Mouse (Mus musculus) ES-Bruce4 (cell line): ENCODE measurements around the gene Rflna. TPM values are rescaled to one million over a fixed set of nuclear protein-coding genes. Genes with fewer than 3 reads are reported as not detected.

Experiments
- H3K27ac ChIP-seq: 2 replicates; pipeline ENCODE4 v1.5.1; 2012; ENCODE audit warnings: low read length, inconsistent platforms; ENCODE audit not compliant: insufficient read depth
- H3K27me3 ChIP-seq: 2 replicates; pipeline ENCODE4 v1.6.1; 2012; ENCODE audit warnings: mild to moderate bottlenecking, low read length, inconsistent platforms; ENCODE audit not compliant: control insufficient read depth, poor library complexity, insufficient read depth, severe bottlenecking
- H3K36me3 ChIP-seq: 2 replicates; pipeline ENCODE4 v1.6.1; 2012; ENCODE audit warnings: inconsistent platforms, mild to moderate bottlenecking, low read length, moderate library complexity; ENCODE audit not compliant: control insufficient read depth, poor library complexity, insufficient read depth, severe bottlenecking
- H3K4me1 ChIP-seq: one replicate; pipeline ENCODE4 v1.8.1; 2011; ENCODE audit warnings: low read length; ENCODE audit not compliant: control insufficient read depth, insufficient read depth
- H3K4me3 ChIP-seq: 2 replicates; pipeline ENCODE4 v1.5.1; 2011; ENCODE audit warnings: low read depth, mild to moderate bottlenecking, low read length
- H3K9ac ChIP-seq: 2 replicates; pipeline ENCODE4 v1.6.1; 2012; ENCODE audit warnings: low read depth, mild to moderate bottlenecking, inconsistent platforms; ENCODE audit not compliant: poor library complexity, severe bottlenecking
- H3K9me3 ChIP-seq: replicated peaks from 2 replicates; pipeline ENCODE4 v1.6.1; 2012; ENCODE audit warnings: mild to moderate bottlenecking, low read length, inconsistent platforms; ENCODE audit not compliant: control insufficient read depth, poor library complexity, insufficient read depth, severe bottlenecking
- CTCF ChIP-seq: IDR thresholded peaks from one replicate; pipeline ENCODE4 v1.8.1; 2011; ENCODE audit warnings: low read depth, low read length
- EP300 ChIP-seq: IDR thresholded peaks from 2 replicates; pipeline ENCODE4 v1.6.1; 2011; ENCODE audit warnings: low read depth, low read length; ENCODE audit not compliant: insufficient read depth
- POLR2A ChIP-seq: IDR thresholded peaks from one replicate; pipeline ENCODE4 v1.8.1; 2011; ENCODE audit warnings: low read length; ENCODE audit not compliant: insufficient read depth
- polyA plus RNA-seq: library from polyadenylated mRNA; stranded (reverse); fragments of >200 nt; gene quantifications from 2 replicates; pipeline ENCODE4 v1.2.4, GENCODE M21; 2011; ENCODE audit warnings: low read depth; ENCODE audit not compliant: missing spikeins, insufficient read depth, insufficient read length

Rflna gene
- polyA plus RNA-seq, 1 experiment = 2.0 TPM

DNA sequence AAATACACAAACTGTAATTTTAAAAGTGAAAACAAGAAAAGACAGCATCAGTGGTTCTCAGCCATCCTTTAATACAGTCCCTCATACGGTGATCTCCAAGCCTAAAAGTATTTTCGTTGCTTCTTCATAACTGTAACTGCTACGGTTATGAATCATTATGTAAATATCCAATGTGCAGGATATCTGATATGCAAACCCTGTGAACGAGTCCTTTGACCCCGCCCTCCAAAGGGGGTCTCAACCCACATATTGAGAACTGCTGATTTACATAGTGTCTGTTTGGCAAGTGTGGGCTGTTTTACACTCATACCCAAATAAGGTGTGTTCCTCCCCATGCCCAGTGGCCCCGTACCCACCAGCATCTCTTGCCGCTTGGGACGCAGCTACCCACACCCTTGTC lies 41.6 kb upstream of the Rflna start:
- H3K4me3 ChIP-seq = no peak overlapping the region
- TF ChIP-seq EP300 (no peak), CTCF (no peak), POLR2A (no peak)

GRCm38 (mm10) chr5:124962761-124963160 lies 40.3 kb upstream of the Rflna start:
- H3K9ac ChIP-seq = no peak overlapping the region
- TF ChIP-seq POLR2A = no peak
- TF ChIP-seq CTCF = no peak
- no peak for TF ChIP-seq EP300
- no peaks in the 10 kb centered on the region for H3K4me1 ChIP-seq
- H3K27ac ChIP-seq = no peak overlapping the region
- H3K36me3 ChIP-seq = no peaks in the 10 kb centered on the region
- no peaks in the 10 kb centered on the region for H3K27me3 ChIP-seq
- no peak overlapping the region for H3K4me3 ChIP-seq
- H3K9me3 ChIP-seq = no peaks in the 10 kb centered on the region

More for the DNA sequence above, 41.6 kb upstream of the Rflna start:
- Histone ChIP-seq H3K27ac (no peak overlapping the region), H3K27me3 (no peaks in the 10 kb centered on the region), H3K9ac (no peak overlapping the region), H3K9me3 (no peaks in the 10 kb centered on the region), H3K36me3 (no peaks in the 10 kb centered on the region), H3K4me1 (no peaks in the 10 kb centered on the region)

DNA sequence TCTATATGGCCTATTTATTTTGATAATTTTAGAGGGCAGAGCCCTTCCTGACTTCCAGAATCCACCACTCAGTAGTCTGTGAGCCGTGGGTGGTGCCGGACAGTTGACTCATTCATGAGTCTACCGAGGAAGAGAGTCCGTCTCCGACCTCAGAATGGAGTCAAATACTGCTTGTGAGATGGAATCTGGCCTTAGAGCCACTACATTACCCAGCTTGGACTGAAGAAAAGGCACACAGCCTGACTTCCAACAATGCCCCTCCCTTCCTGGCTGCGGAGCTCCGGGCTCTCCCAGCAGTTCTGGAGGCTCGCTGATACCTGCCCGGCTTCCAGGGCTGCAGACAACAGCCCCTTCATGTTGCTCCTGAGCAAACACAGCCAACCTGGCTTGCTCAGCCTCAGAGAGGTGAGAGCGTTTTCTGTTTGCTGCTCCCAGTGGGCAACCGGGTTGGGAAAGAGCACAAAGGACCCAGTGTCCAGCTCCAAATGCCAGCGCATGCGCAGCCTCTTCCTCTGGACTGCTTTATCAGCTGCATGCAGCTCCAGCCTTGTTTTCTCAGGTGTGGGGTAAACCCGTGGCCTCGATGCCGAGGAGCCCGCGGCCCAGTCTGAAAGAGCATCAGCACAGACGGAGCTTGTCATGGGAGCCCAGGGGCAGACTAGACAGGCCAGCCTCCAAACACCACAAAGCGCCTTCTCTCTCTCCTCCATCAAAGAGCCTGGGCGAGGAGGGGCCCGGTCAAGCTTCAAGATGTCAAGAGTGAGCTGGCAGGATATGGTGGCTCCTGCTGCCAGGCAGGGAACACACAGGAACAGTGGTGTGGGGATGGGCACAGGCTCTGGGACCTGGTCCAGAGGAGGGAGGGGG lies 39.0 kb upstream of the Rflna start:
- TF ChIP-seq CTCF = no peak
- TF ChIP-seq EP300 = no peak
- TF ChIP-seq POLR2A = no peak
- no peak overlapping the region for H3K27ac ChIP-seq
- no peaks in the 10 kb centered on the region for H3K27me3 ChIP-seq
- H3K9me3 ChIP-seq = no peaks in the 10 kb centered on the region
- no peak overlapping the region for H3K4me3 ChIP-seq
- no peaks in the 10 kb centered on the region for H3K4me1 ChIP-seq
- no peak overlapping the region for H3K9ac ChIP-seq
- no peaks in the 10 kb centered on the region for H3K36me3 ChIP-seq

DNA sequence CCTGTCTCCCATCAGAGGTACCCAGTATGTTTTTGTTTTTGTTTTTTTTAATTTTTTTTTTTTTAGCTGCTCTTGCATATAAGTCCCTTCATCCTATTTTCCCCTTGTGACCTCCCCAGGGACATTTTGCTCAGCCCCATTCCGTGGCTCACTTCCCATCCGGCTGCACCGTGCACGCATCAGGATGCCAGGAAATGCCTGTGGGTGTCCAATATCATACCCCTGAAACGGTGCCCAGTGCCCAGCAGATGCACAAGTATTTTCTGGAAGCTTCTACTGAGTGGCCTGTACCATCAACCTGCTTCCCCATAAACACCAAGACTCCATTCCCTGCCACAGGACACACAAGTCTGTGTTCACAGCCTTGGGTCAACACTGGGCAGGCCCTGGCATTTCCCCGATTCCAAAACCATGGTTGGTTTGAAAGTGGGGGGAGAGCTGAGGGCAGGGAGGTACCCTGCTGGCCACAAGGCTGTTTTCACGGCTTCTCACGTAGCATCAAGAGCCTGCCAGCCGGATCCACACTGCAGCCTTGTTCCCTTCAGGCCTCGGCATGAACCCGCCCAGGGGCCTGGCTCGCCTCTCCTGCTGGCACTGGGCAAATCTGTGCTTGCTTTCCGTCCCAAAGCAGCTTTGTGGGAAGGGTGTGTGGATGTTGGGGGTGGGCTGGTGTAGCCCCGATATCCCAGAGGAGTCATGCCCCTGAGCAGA lies 36.2 kb upstream of the Rflna start:
- Histone ChIP-seq H3K4me1 (no peaks in the 10 kb centered on the region), H3K4me3 (no peak overlapping the region), H3K27ac (no peak overlapping the region), H3K36me3 (no peaks in the 10 kb centered on the region), H3K9ac (no peak overlapping the region), H3K27me3 (no peaks in the 10 kb centered on the region), H3K9me3 (no peaks in the 10 kb centered on the region)
- no peak for TF ChIP-seq CTCF
- no peak for TF ChIP-seq EP300
- no peak for TF ChIP-seq POLR2A

DNA sequence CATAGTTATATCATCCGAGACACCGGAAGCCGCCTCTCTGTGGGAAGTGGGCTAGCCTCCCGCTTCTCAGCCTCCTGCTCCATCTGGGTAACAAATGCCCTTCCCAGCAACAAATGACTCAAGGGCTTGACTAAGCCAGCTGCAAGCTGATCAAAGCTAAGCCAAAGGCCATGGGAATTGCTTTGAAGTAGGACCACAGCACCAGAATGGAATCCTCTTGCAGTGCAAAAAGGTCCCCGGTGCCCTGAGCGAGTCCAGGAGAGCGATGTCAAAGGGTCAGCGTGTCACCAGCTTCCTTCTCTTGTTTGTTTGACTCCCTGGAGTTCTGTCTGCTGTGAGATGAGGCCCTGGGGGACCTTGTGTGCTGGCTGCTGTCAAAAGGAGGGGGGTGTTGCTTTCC lies 33.2 kb upstream of the Rflna start:
- no peaks in the 10 kb centered on the region for H3K4me1 ChIP-seq
- H3K27me3 ChIP-seq = no peaks in the 10 kb centered on the region
- no peak overlapping the region for H3K27ac ChIP-seq
- no peak for TF ChIP-seq POLR2A
- TF ChIP-seq EP300 = no peak
- no peak for TF ChIP-seq CTCF
- H3K9me3 ChIP-seq = no peaks in the 10 kb centered on the region
- no peak overlapping the region for H3K4me3 ChIP-seq
- H3K36me3 ChIP-seq = no peaks in the 10 kb centered on the region
- H3K9ac ChIP-seq = no peak overlapping the region

GRCm38 (mm10) chr5:124986222-124986621 lies 16.8 kb upstream of the Rflna start:
- TF ChIP-seq CTCF = no peak
- TF ChIP-seq POLR2A = no peak
- TF ChIP-seq EP300 = no peak
- H3K36me3 ChIP-seq = no peaks in the 10 kb centered on the region
- H3K9ac ChIP-seq = no peak overlapping the region
- H3K9me3 ChIP-seq = 0 out of 2 replicates have a peak, but pooled peaks cover 3% of the 10 kb centered on the region
- no peaks in the 10 kb centered on the region for H3K27me3 ChIP-seq
- H3K4me1 ChIP-seq = no peaks in the 10 kb centered on the region
- H3K27ac ChIP-seq = no peak overlapping the region
- no peak overlapping the region for H3K4me3 ChIP-seq
